Mouse (Mus musculus) kidney, embryonic 15.5 days (tissue): ENCODE measurements around the gene Lmcd1. TPM values are rescaled to one million over a fixed set of nuclear protein-coding genes. Genes with fewer than 3 reads are reported as not detected.

Experiments
- ATAC-seq: fragments of 200-750 bp; cut with Nextera tagmentation; replicated peaks from 2 replicates; pipeline ENCODE4 v1.8.0; 2017; ENCODE audit warnings: moderate TSS enrichment; ENCODE audit not compliant: low FRiP score
- H3K27ac ChIP-seq: fragments of 300-500 bp; sonication (generic); 2 replicates; pipeline ENCODE4 v1.5.1; 2015; ENCODE audit warnings: mild to moderate bottlenecking, inconsistent platforms
- H3K27me3 ChIP-seq: fragments of 300-500 bp; sonication (generic); 2 replicates; pipeline ENCODE4 v1.6.1; 2015; ENCODE audit warnings: inconsistent platforms
- H3K36me3 ChIP-seq: fragments of 300-500 bp; sonication (generic); 2 replicates; pipeline ENCODE4 v1.6.1; 2015; ENCODE audit warnings: inconsistent platforms
- H3K4me1 ChIP-seq: fragments of 300-500 bp; sonication (generic); 2 replicates; pipeline ENCODE4 v1.6.1; 2015; ENCODE audit warnings: inconsistent platforms
- H3K4me2 ChIP-seq: fragments of 300-500 bp; sonication (generic); 2 replicates; pipeline ENCODE4 v1.6.1; 2015; ENCODE audit warnings: moderate library complexity, mild to moderate bottlenecking, inconsistent platforms
- H3K4me3 ChIP-seq: fragments of 300-500 bp; sonication (generic); replicated peaks from 2 replicates; pipeline ENCODE4 v1.5.1; 2015; ENCODE audit warnings: mild to moderate bottlenecking, inconsistent platforms
- H3K9ac ChIP-seq: fragments of 300-500 bp; sonication (generic); 2 replicates; pipeline ENCODE4 v1.6.1; 2015; ENCODE audit warnings: mild to moderate bottlenecking, inconsistent platforms
- H3K9me3 ChIP-seq: fragments of 300-500 bp; sonication (generic); replicated peaks from 2 replicates; pipeline ENCODE4 v1.6.1; 2016; ENCODE audit warnings: inconsistent platforms
- WGBS: fragments of 180-500 bp; shearing (Covaris S2); methylation state at CpG from one replicate; pipeline ENCODE4 v1.1.7; 2015; ENCODE audit warnings: mixed read lengths; 5-methylcytosine and 5-hydroxymethylcytosine counted together
- polyA plus RNA-seq: library from polyadenylated mRNA; unstranded; fragments of >200 nt; fragmentation: Nextera tagmentation; extraction: Ambion mirVana; gene quantifications from 2 replicates; pipeline ENCODE4 v1.2.1, GENCODE M21; 2015

Gene Lmcd1
- polyA plus RNA-seq, 1 experiment from 2014 or later = 23.3 TPM

GRCm38 (mm10) chr6:112266631-112267030 is 6.9 kb upstream of the Lmcd1 start:
- Histone ChIP-seq H3K36me3 (no peaks in the 10 kb centered on the region), H3K4me3 (no peak overlapping the region), H3K4me2 (no peak overlapping the region), H3K9ac (no peak overlapping the region), H3K4me1 (no peaks in the 10 kb centered on the region), H3K9me3 (no peaks in the 10 kb centered on the region), H3K27ac (no peak overlapping the region), H3K27me3 (0 out of 2 replicates have a peak, but pooled peaks cover 6% of the 10 kb centered on the region)
- no peak for ATAC-seq
- 71% methylated on average over 1 of the region's 1 CpGs for WGBS

GRCm38 (mm10) chr6:112267661-112268357 is 5.7 kb upstream of the Lmcd1 start:
- no peaks in the 10 kb centered on the region for H3K4me1 ChIP-seq
- H3K27me3 ChIP-seq = peaks cover 13% of the 10 kb centered on the region; the same call in 1 of the 2 replicates
- no peak overlapping the region for H3K27ac ChIP-seq
- no peaks in the 10 kb centered on the region for H3K36me3 ChIP-seq
- no peak for ATAC-seq
- no peak overlapping the region for H3K4me3 ChIP-seq
- H3K4me2 ChIP-seq = no peak overlapping the region
- WGBS = 54% methylated on average over 6 of the region's 6 CpGs
- no peak overlapping the region for H3K9ac ChIP-seq
- H3K9me3 ChIP-seq = no peaks in the 10 kb centered on the region

- Histone ChIP-seq H3K27me3 (peaks cover 13% of the 10 kb centered on the region; the same call in 1 of the 2 replicates), H3K9ac (no peak overlapping the region), H3K4me2 (peak overlapping the region; percentile 68), H3K4me3 (peak overlapping the region; percentile 40), H3K27ac (peak overlapping the region; percentile 84), H3K4me1 (peaks cover 29% of the 10 kb centered on the region), H3K36me3 (no peaks in the 10 kb centered on the region), H3K9me3 (no peaks in the 10 kb centered on the region)
- ATAC-seq = peak; percentile 34
- WGBS = 27% methylated on average over 9 of the region's 9 CpGs
These were observed 900 bp downstream of the Lmcd1 start for GRCm38 (mm10) chr6:112274261-112275055.

GRCm38 (mm10) chr6:112275731-112276245 is 2.2 kb downstream of the Lmcd1 start:
- Histone ChIP-seq H3K27me3 (peaks cover 13% of the 10 kb centered on the region; the same call in 1 of the 2 replicates), H3K36me3 (no peaks in the 10 kb centered on the region), H3K9me3 (no peaks in the 10 kb centered on the region), H3K27ac (no peak overlapping the region), H3K9ac (no peak overlapping the region), H3K4me3 (no peak overlapping the region), H3K4me2 (0 out of 2 replicates have a peak overlapping the region, but pooled peaks have one; percentile 68), H3K4me1 (peaks cover 41% of the 10 kb centered on the region)
- no peak for ATAC-seq
- 64% methylated on average over 6 of the region's 6 CpGs for WGBS

- Histone ChIP-seq H3K9ac (no peak overlapping the region), H3K27ac (no peak overlapping the region), H3K4me1 (peaks cover 44% of the 10 kb centered on the region), H3K9me3 (no peaks in the 10 kb centered on the region), H3K36me3 (no peaks in the 10 kb centered on the region), H3K27me3 (no peaks in the 10 kb centered on the region), H3K4me2 (no peak overlapping the region), H3K4me3 (no peak overlapping the region)
- WGBS = 93% methylated on average over 1 of the region's 1 CpGs
- ATAC-seq = no peak
These were observed 5.2 kb downstream of the Lmcd1 start for GRCm38 (mm10) chr6:112278805-112279204.

GRCm38 (mm10) chr6:112280161-112280560 is 6.6 kb downstream of the Lmcd1 start:
- Histone ChIP-seq H3K4me1 (peaks cover 37% of the 10 kb centered on the region), H3K4me2 (no peak overlapping the region), H3K27me3 (no peaks in the 10 kb centered on the region), H3K27ac (0 out of 2 replicates have a peak overlapping the region, but pooled peaks have one; percentile 38), H3K4me3 (no peak overlapping the region), H3K9me3 (no peaks in the 10 kb centered on the region), H3K36me3 (no peaks in the 10 kb centered on the region), H3K9ac (no peak overlapping the region)
- no peak for ATAC-seq
- WGBS = 82% methylated on average over 2 of the region's 2 CpGs

- Histone ChIP-seq H3K36me3 (no peaks in the 10 kb centered on the region), H3K27me3 (no peaks in the 10 kb centered on the region), H3K9ac (no peak overlapping the region), H3K4me2 (no peak overlapping the region), H3K9me3 (no peaks in the 10 kb centered on the region), H3K4me1 (peaks cover 29% of the 10 kb centered on the region), H3K27ac (peak overlapping the region; percentile 38), H3K4me3 (no peak overlapping the region)
- WGBS = 19% methylated on average over 3 of the region's 3 CpGs
- ATAC-seq = peak; percentile 84
These were observed 7.4 kb downstream of the Lmcd1 start for GRCm38 (mm10) chr6:112280945-112281344.

GRCm38 (mm10) chr6:112281935-112282334 is 8.4 kb downstream of the Lmcd1 start:
- Histone ChIP-seq H3K36me3 (no peaks in the 10 kb centered on the region), H3K27me3 (no peaks in the 10 kb centered on the region), H3K27ac (peak overlapping the region; percentile 51; the same call in 1 of the 2 replicates), H3K4me3 (no peak overlapping the region), H3K4me2 (no peak overlapping the region), H3K9me3 (no peaks in the 10 kb centered on the region), H3K9ac (no peak overlapping the region), H3K4me1 (peaks cover 27% of the 10 kb centered on the region)
- no peak for ATAC-seq
- WGBS = 98% methylated on average over 2 of the region's 2 CpGs

- 57% methylated on average over 2 of the region's 2 CpGs for WGBS
- Histone ChIP-seq H3K4me2 (no peak overlapping the region), H3K27me3 (no peaks in the 10 kb centered on the region), H3K9me3 (no peaks in the 10 kb centered on the region), H3K9ac (no peak overlapping the region), H3K36me3 (no peaks in the 10 kb centered on the region), H3K4me3 (no peak overlapping the region), H3K27ac (no peak overlapping the region), H3K4me1 (peaks cover 27% of the 10 kb centered on the region)
- ATAC-seq = no peak
These were observed 10.5 kb downstream of the Lmcd1 start for GRCm38 (mm10) chr6:112284087-112284486.

- Histone ChIP-seq H3K9ac (no peak overlapping the region), H3K27ac (no peak overlapping the region), H3K36me3 (no peaks in the 10 kb centered on the region), H3K27me3 (no peaks in the 10 kb centered on the region), H3K4me2 (no peak overlapping the region), H3K9me3 (no peaks in the 10 kb centered on the region), H3K4me3 (no peak overlapping the region), H3K4me1 (peaks cover 10% of the 10 kb centered on the region)
- ATAC-seq = no peak
- 77% methylated on average over 9 of the region's 9 CpGs for WGBS
These were observed 14.1 kb downstream of the Lmcd1 start for GRCm38 (mm10) chr6:112287671-112288070.

GRCm38 (mm10) chr6:112288271-112288670 is 14.7 kb downstream of the Lmcd1 start:
- Histone ChIP-seq H3K4me2 (no peak overlapping the region), H3K27me3 (no peaks in the 10 kb centered on the region), H3K4me3 (no peak overlapping the region), H3K27ac (no peak overlapping the region), H3K4me1 (peaks cover 14% of the 10 kb centered on the region), H3K9me3 (no peaks in the 10 kb centered on the region), H3K36me3 (no peaks in the 10 kb centered on the region), H3K9ac (no peak overlapping the region)
- WGBS = 84% methylated on average over 3 of the region's 3 CpGs
- no peak for ATAC-seq

GRCm38 (mm10) chr6:112291146-112291545 is 17.6 kb downstream of the Lmcd1 start:
- no peak for ATAC-seq
- H3K9me3 ChIP-seq = no peaks in the 10 kb centered on the region
- no peaks in the 10 kb centered on the region for H3K36me3 ChIP-seq
- no peaks in the 10 kb centered on the region for H3K27me3 ChIP-seq
- H3K4me2 ChIP-seq = no peak overlapping the region
- peaks cover 17% of the 10 kb centered on the region for H3K4me1 ChIP-seq
- no peak overlapping the region for H3K9ac ChIP-seq
- H3K4me3 ChIP-seq = no peak overlapping the region
- WGBS = 71% methylated on average over 4 of the region's 4 CpGs
- no peak overlapping the region for H3K27ac ChIP-seq
